Mouse (Mus musculus) neutrophil, adult 5-6 weeks (primary cell): Measurements from ENCODE around the gene Tbc1d22a. TPM values are rescaled to one million over a fixed set of nuclear protein-coding genes. Genes with fewer than 3 reads are reported as not detected.
A peak's percentile ranks its signal among the peaks of the same experiment; 100 is the strongest.

Source experiments
- ATAC-seq: fragments of 151-379, 151-347 bp; 2 replicates; pipeline ENCODE4 v1.8.0; 2017; ENCODE audit warnings: mild to moderate bottlenecking, moderate TSS enrichment; ENCODE audit not compliant: insufficient number of reproducible peaks, poor library complexity, low FRiP score, severe bottlenecking; ENCODE audit errors: extremely low read depth
- total RNA-seq: library from RNA; stranded (forward); fragments of 200-1000 nt; gene quantifications from 2 replicates; pipeline ENCODE4 v1.2.3, GENCODE M21; 2017

The Tbc1d22a gene
- 23.2 and 38.2 TPM in 2 replicates for total RNA-seq

DNA sequence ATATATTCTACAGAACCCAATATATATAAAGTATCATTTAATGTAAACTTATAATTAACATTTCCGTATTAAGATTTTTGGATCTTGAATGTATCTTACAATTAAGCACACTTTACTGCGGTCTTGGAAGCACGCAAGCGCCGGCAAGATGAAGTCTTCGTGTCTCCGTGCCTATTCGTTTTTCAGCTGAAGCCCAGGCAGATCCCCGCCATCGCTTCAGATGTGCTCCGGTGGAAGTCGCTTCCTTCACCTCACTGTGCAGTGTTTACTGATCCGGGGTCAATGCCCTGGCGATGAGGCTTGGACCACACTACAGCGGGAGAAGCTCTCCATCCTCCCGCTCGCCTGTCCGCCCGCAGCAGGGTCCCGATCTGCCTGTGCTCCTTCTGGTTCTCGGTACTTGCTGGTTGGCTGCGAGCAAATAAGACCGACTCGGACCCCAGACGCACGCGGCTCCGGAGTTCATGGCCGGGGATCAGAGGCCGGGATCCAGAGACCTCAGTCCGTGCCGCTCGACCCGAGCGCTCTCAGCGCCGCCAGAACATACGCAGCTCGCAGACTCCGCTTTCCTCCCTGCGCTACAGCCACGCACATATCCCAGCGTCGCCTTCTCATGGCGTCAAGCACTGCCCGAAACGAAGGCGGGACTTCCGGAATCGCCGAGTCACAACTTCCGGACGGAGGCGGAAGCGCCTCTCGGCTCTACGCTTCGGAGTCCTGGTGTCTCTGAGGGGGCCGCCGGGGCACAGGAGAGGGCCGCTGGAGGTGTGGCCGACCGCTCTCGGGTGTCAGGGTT is at the start of gene Tbc1d22a:
Gene Tbc1d22a, plus strand, starts transcription at position 707 of the 796 bp plus-strand sequence.
- peak; percentile 94 for ATAC-seq

GRCm38 (mm10) chr15:86164718-86165345 is 49.4 kb upstream of the Tbc1d22a start:
- no peak for ATAC-seq

GRCm38 (mm10) chr15:86165811-86166590 is 48.3 kb upstream of the Tbc1d22a start:
- no peak for ATAC-seq

DNA sequence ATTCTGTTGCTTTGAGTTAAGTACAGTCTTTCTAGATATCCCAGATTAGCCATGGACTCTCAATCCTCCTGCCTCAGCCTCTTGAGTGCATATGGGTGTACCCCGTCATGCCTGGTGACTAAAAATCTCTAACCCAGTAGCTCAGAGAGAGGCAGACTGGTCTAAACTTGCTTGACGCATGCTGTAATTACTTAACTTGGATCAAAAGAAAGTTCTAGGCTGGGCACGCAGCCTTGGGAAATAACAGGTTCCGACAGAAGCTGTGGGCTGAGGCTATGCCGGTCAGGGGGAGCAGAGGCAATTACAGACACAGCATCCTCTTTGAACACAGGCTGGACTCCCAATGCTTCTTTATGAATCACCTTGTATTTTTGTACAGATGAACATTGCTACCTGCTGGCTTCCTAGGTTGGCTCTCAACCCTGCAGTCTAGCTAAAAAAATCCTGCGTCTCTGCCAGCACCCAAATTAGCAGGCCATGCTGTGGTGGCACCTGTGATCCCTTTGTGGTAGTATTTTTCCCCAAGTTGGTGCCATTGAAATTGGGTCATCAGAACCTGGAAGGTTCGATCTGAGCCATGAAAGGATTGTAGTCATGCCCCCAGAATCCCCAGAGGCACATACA is 47.1 kb upstream of the Tbc1d22a start:
- no peak for ATAC-seq

DNA sequence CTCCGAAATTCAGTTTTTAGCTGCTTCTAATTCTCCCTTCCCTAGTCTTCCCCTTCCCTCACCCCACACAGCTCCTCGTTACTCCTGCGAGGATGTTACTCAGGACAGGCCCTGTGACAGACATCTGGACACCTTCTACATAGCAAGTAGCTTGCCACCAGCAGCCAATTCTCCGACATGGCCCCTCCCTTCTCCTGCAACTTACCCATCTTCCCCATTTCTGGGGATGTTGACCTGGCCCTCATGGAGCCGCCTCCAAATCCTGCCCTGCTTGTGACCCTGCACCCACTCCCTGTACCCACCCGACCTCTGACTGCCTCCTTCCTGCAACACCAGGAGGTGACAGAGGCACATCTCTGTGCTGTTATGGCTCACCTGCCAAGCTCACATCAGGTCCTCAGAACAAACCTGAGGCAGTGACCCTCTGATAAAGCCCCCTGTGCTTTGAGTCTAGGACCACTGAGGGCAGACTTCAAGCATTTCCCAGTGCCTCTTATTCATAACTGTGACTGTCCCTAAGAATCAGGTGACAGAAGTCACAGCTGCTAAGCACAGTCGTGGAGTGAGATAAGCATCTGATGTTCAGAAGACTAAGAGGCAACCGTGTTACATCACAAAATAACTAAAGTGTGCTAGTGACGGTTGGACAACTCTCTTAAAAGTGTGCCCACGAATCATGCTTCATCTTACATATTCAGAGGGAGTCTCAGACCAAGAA is 46.3 kb upstream of the Tbc1d22a start:
- no peak for ATAC-seq

GRCm38 (mm10) chr15:86168505-86168867 is 45.8 kb upstream of the Tbc1d22a start:
- ATAC-seq = no peak

DNA sequence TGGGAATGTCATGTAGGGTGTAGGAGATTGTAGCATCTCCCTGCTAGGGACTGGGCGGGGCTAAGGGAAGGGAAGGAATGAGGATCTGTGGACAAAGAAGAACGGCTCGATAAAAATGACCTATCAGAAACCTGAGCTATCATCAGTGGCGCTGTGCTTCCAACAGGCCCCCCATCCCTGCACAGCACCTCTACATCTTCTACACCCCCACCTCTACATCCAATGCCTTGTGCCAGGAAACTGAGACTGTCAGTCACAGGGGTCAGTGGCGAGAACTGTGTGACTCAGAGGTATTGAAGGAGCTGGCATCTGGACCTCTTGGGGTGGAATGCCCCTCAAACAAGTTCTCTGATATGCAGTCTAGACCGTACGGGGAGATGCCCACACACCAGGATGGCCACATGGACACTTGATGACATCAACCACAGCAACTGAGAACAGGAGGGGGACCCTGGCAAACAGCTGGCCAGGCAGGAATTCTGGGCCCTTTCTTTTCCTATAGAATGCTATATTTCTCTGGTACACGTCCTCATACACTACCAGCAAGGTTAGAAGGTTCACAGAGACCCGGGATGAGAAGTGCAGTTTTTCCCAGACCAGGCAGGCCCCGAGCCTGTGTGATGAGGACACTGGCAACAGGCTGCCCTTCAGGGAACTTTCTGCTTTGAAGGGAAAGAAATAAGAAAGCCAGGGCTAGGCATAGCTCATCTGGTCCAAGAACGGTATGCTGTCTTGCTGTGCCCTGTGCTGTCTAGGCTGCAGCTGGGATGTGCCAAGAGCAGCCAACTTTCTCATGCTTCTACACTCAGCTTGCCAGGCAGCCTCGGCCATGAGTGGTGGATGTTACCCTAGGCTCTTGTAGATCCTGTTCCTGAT is 45.1 kb upstream of the Tbc1d22a start:
- ATAC-seq = no peak

DNA sequence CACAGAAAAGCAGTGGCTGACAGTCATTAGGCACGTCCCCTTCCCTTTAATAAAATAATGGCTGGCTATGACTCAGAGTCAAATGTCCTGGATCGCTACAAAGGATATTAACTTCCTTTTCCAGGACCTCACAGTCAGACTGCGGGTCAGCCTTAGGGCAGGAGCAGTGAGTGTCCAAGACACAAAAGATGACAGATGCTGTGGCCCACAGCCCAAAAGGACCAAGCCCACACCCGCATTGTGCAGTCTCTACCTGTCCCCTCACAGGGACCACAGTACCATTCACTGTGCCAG is 44.5 kb upstream of the Tbc1d22a start:
- no peak for ATAC-seq

DNA sequence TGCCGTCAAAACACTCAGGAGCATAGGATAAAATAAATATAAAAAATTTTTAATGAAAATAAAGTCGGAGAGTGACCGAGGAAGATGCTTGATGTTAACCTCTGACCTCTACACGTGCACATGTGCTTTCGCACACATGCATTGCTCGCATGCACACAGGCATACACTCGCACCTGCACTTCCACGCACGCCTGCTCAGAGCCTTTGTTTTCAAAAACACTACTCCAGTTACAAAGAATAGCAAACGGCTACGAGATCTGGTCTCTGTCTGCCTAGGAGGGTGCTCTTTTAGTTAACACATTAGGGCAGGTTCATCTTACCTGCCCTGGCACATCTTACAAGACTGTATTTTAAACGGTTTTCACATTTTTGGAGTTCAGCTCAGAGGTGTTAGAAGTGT is 42.9 kb upstream of the Tbc1d22a start:
- ATAC-seq = no peak

GRCm38 (mm10) chr15:86172124-86172523 is 42.1 kb upstream of the Tbc1d22a start:
- ATAC-seq = no peak

- ATAC-seq = no peak
Observed at GRCm38 (mm10) chr15:86172526-86172925, 41.7 kb upstream of the Tbc1d22a start.

- peak; percentile 65 for ATAC-seq
Observed at GRCm38 (mm10) chr15:86173136-86173985, 40.9 kb upstream of the Tbc1d22a start.

DNA sequence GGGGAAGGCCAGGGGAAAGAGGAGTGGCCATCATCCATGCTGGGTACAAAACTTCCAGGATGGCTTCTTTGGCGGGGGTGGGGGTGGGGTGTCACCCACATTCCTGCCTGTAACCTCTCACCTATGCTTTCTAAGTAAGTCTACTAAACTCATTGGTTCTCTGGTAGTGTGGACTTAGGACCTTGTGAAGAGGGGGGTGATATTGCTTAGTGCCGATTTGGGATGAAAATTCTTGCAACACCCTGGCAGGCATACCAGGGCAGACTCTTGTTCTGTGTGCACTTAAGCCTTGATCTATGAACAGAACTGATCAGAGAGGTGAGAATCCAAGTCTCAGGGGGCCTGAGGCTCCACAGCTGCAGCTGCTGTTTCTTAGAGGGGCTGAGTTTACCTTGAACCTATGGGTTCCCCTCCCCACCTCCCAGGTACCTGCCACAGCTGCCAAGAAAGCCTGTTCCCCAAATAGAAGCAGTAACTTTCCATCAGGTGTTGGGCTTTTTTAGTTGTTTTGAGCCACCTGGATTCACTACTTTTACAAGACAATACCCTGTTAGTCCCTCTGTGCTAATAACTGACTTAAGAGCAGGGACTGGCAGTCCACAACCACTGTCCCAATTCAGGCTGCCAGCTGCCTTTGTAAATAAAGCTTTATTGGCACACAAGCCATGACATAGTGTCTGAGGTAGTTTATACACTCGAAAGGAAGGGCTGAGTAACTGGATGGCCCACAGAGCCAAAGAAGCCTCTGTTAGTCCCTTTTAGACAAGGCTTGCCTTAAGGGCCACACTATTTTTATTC is 38.8 kb upstream of the Tbc1d22a start:
- ATAC-seq = no peak

- no peak for ATAC-seq
Observed at GRCm38 (mm10) chr15:86176166-86176565, 38.1 kb upstream of the Tbc1d22a start.

GRCm38 (mm10) chr15:86176771-86177702 is 37.2 kb upstream of the Tbc1d22a start:
- ATAC-seq = no peak
